Mouse (Mus musculus) macrophage (primary cell): ENCODE measurements at regions not wholly inside any gene's neighbourhood (a gene's known extent, or its start where the extent isn't known, plus 50 kb on each side); places are given as distances from the start of the nearest gene placed in this dataset.

Experiments
- H3K27ac ChIP-seq: fragments of 350-480 bp; formaldehyde crosslinking; 2 replicates; pipeline ENCODE4 v1.9.0; 2021
- H3K36me3 ChIP-seq: fragments of 350-480 bp; formaldehyde crosslinking; 2 replicates; pipeline ENCODE4 v1.9.0; 2021; ENCODE audit errors: inconsistent target
- H3K4me3 ChIP-seq: fragments of 350-480 bp; formaldehyde crosslinking; 2 replicates; pipeline ENCODE4 v1.9.0; 2021; ENCODE audit errors: inconsistent target
- H3K79me2 ChIP-seq: fragments of 350-480 bp; formaldehyde crosslinking; 2 replicates; pipeline ENCODE4 v1.9.0; 2021; ENCODE audit errors: inconsistent target
- WGBS: methylation state at CpG from one replicate; pipeline ENCODE4 v1.1.7; 2026; ENCODE audit warnings: inconsistent platforms; ENCODE audit not compliant: missing documents; 5-methylcytosine and 5-hydroxymethylcytosine counted together

- Histone ChIP-seq H3K36me3 (no peaks in the 10 kb centered on the region), H3K79me2 (no peaks in the 10 kb centered on the region), H3K27ac (no peak overlapping the region), H3K4me3 (no peak overlapping the region)
- 81% methylated on average over 4 of the region's 4 CpGs for WGBS
Measured at GRCm38 (mm10) chr1:61050346-61050745, 72.6 kb downstream of the Icos start.

GRCm38 (mm10) chr1:61053676-61054075 is 75.9 kb downstream of the Icos start:
- 100% methylated on average over 1 of the region's 1 CpGs for WGBS
- Histone ChIP-seq H3K4me3 (no peak overlapping the region), H3K36me3 (no peaks in the 10 kb centered on the region), H3K79me2 (no peaks in the 10 kb centered on the region), H3K27ac (no peak overlapping the region)

- no peak overlapping the region for H3K4me3 ChIP-seq
- 86% methylated on average over 6 of the region's 6 CpGs for WGBS
- H3K27ac ChIP-seq, result no peak overlapping the region
- no peaks in the 10 kb centered on the region for H3K36me3 ChIP-seq
- no peaks in the 10 kb centered on the region for H3K79me2 ChIP-seq
Measured at GRCm38 (mm10) chr1:61054391-61054790, 76.7 kb downstream of the Icos start.

- Histone ChIP-seq H3K79me2 (no peaks in the 10 kb centered on the region), H3K27ac (no peak overlapping the region), H3K36me3 (no peaks in the 10 kb centered on the region), H3K4me3 (no peak overlapping the region)
- 4% methylated on average over 8 of the region's 8 CpGs for WGBS
Measured at GRCm38 (mm10) chr1:61055176-61055575, 77.4 kb downstream of the Icos start.

- no peak overlapping the region for H3K27ac ChIP-seq
- H3K4me3 ChIP-seq, result no peak overlapping the region
- H3K36me3 ChIP-seq, result no peaks in the 10 kb centered on the region
- WGBS, result 52% methylated on average over 11 of the region's 11 CpGs
- no peaks in the 10 kb centered on the region for H3K79me2 ChIP-seq
Measured at GRCm38 (mm10) chr1:61059910-61060536, 82.3 kb downstream of the Icos start.

- H3K79me2 ChIP-seq, result no peaks in the 10 kb centered on the region
- no peaks in the 10 kb centered on the region for H3K36me3 ChIP-seq
- no peak overlapping the region for H3K4me3 ChIP-seq
- no peak overlapping the region for H3K27ac ChIP-seq
- WGBS, result 91% methylated on average over 3 of the region's 3 CpGs
Measured at GRCm38 (mm10) chr1:61061892-61062460, 84.2 kb downstream of the Icos start.

- Histone ChIP-seq H3K79me2 (no peaks in the 10 kb centered on the region), H3K27ac (no peak overlapping the region), H3K36me3 (no peaks in the 10 kb centered on the region), H3K4me3 (no peak overlapping the region)
- WGBS, result 87% methylated on average over 6 of the region's 6 CpGs
Measured at GRCm38 (mm10) chr1:61068112-61068511, 90.4 kb downstream of the Icos start.

- Histone ChIP-seq H3K4me3 (no peak overlapping the region), H3K27ac (no peak overlapping the region), H3K36me3 (no peaks in the 10 kb centered on the region), H3K79me2 (no peaks in the 10 kb centered on the region)
- 85% methylated on average over 2 of the region's 2 CpGs for WGBS
Measured at GRCm38 (mm10) chr1:61074127-61074526, 96.4 kb downstream of the Icos start.

GRCm38 (mm10) chr1:61075335-61075734 is 97.6 kb downstream of the Icos start:
- Histone ChIP-seq H3K36me3 (no peaks in the 10 kb centered on the region), H3K79me2 (no peaks in the 10 kb centered on the region), H3K4me3 (no peak overlapping the region), H3K27ac (no peak overlapping the region)
- 93% methylated on average over 1 of the region's 1 CpGs for whole genome bisulfite sequencing

GRCm38 (mm10) chr1:61084732-61085131 is 107.0 kb downstream of the Icos start:
- Histone ChIP-seq H3K79me2 (no peaks in the 10 kb centered on the region), H3K4me3 (no peak overlapping the region), H3K36me3 (no peaks in the 10 kb centered on the region), H3K27ac (no peak overlapping the region)

GRCm38 (mm10) chr1:61086811-61087210 is 109.1 kb downstream of the Icos start:
- 82% methylated on average over 5 of the region's 5 CpGs for WGBS
- H3K4me3 ChIP-seq, result no peak overlapping the region
- H3K36me3 ChIP-seq, result no peaks in the 10 kb centered on the region
- no peak overlapping the region for H3K27ac ChIP-seq
- no peaks in the 10 kb centered on the region for H3K79me2 ChIP-seq

GRCm38 (mm10) chr1:61090801-61091200 is 113.1 kb downstream of the Icos start:
- no peak overlapping the region for H3K27ac ChIP-seq
- no peaks in the 10 kb centered on the region for H3K36me3 ChIP-seq
- 81% methylated on average over 1 of the region's 1 CpGs for WGBS
- H3K4me3 ChIP-seq, result no peak overlapping the region
- H3K79me2 ChIP-seq, result no peaks in the 10 kb centered on the region

- Histone ChIP-seq H3K4me3 (no peak overlapping the region), H3K79me2 (no peaks in the 10 kb centered on the region), H3K27ac (no peak overlapping the region), H3K36me3 (no peaks in the 10 kb centered on the region)
Measured at GRCm38 (mm10) chr1:61095481-61096165, 117.9 kb downstream of the Icos start.

- Histone ChIP-seq H3K36me3 (no peaks in the 10 kb centered on the region), H3K4me3 (no peak overlapping the region), H3K79me2 (no peaks in the 10 kb centered on the region), H3K27ac (no peak overlapping the region)
- WGBS, result 86% methylated on average over 4 of the region's 5 CpGs
Measured at GRCm38 (mm10) chr1:61099341-61099740, 121.6 kb downstream of the Icos start.

GRCm38 (mm10) chr1:61101679-61102078 is 124.0 kb downstream of the Icos start:
- Histone ChIP-seq H3K79me2 (no peaks in the 10 kb centered on the region), H3K36me3 (no peaks in the 10 kb centered on the region), H3K27ac (no peak overlapping the region), H3K4me3 (no peak overlapping the region)
- 54% methylated on average over 4 of the region's 4 CpGs for WGBS
